Mouse (Mus musculus) neural tube, embryonic 15.5 days (tissue): ENCODE measurements around the gene Vmo1. TPM values are rescaled to one million over a fixed set of nuclear protein-coding genes. Genes with fewer than 3 reads are reported as not detected.
"Not testable (repeated sequence)": the region's sequence is repeated elsewhere in the genome, so short reads cannot be mapped to it uniquely, and the experiment has no call there.

Experiments used
- ATAC-seq: fragments of 200-750 bp; cut with Nextera tagmentation; 2 replicates; pipeline ENCODE4 v1.8.0; 2017; ENCODE audit warnings: mild to moderate bottlenecking, moderate TSS enrichment, moderate library complexity; ENCODE audit not compliant: low FRiP score
- H3K27ac ChIP-seq: fragments of 300-500 bp; sonication (generic); replicated peaks from 2 replicates; pipeline ENCODE4 v1.5.1; 2015; ENCODE audit warnings: mild to moderate bottlenecking, inconsistent platforms
- H3K27me3 ChIP-seq: fragments of 300-500 bp; sonication (generic); replicated peaks from 2 replicates; pipeline ENCODE4 v1.6.1; 2015; ENCODE audit warnings: inconsistent platforms
- H3K36me3 ChIP-seq: fragments of 300-500 bp; sonication (generic); 2 replicates; pipeline ENCODE4 v1.6.1; 2015; ENCODE audit warnings: inconsistent platforms
- H3K4me1 ChIP-seq: fragments of 300-500 bp; sonication (generic); 2 replicates; pipeline ENCODE4 v1.6.1; 2015; ENCODE audit warnings: inconsistent platforms
- H3K4me2 ChIP-seq: fragments of 300-500 bp; sonication (generic); 2 replicates; pipeline ENCODE4 v1.6.1; 2015; ENCODE audit warnings: inconsistent platforms, mild to moderate bottlenecking, moderate library complexity
- H3K4me3 ChIP-seq: fragments of 300-500 bp; sonication (generic); replicated peaks from 2 replicates; pipeline ENCODE4 v1.5.1; 2015; ENCODE audit warnings: mild to moderate bottlenecking, inconsistent platforms
- H3K9ac ChIP-seq: fragments of 300-500 bp; sonication (generic); replicated peaks from 2 replicates; pipeline ENCODE4 v1.6.1; 2015; ENCODE audit warnings: mild to moderate bottlenecking, inconsistent platforms
- H3K9me3 ChIP-seq: fragments of 300-500 bp; sonication (generic); replicated peaks from 2 replicates; pipeline ENCODE4 v1.6.1; 2016; ENCODE audit warnings: inconsistent platforms
- WGBS: fragments of 180-500 bp; shearing (Covaris S2); methylation state at CpG from one replicate; pipeline ENCODE4 v1.1.7; 2015; ENCODE audit warnings: mixed read lengths; 5-methylcytosine and 5-hydroxymethylcytosine counted together
- polyA plus RNA-seq: library from polyadenylated mRNA; unstranded; fragments of >200 nt; fragmentation: Nextera tagmentation; extraction: Ambion mirVana; gene quantifications from 2 replicates; pipeline ENCODE4 v1.2.1, GENCODE M21; 2015

Gene Vmo1
- polyA plus RNA-seq, 1 experiment from 2014 or later: 0.32 TPM

- Histone ChIP-seq H3K4me1 (no peaks in the 10 kb centered on the region), H3K36me3 (no peaks in the 10 kb centered on the region), H3K9ac (no peak overlapping the region), H3K9me3 (no peaks in the 10 kb centered on the region), H3K4me3 (no peak overlapping the region), H3K27ac (no peak overlapping the region), H3K4me2 (no peak overlapping the region), H3K27me3 (0 out of 2 replicates have a peak, but pooled peaks cover 6% of the 10 kb centered on the region)
- 85% methylated on average over 3 of the region's 3 CpGs for WGBS
- no peak for ATAC-seq
Measured at GRCm38 (mm10) chr11:70502018-70502417, 12.4 kb downstream of the Vmo1 start.

DNA sequence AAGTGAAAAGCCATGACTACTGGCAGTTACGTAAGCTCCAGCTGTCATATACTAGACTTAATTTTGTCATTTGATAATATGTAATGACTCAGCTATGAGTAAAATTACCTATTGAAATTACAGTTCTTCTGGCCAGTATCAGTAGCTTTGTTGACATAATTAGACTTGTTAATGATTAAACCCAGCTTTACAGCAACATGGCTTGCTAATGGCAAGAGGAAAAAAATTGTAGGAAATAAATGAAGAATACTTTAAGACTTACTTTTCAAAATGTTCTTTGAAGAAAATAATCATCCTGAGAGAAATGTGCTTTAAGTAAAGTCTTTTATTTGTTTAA, 14.0 kb downstream of the Vmo1 start:
- Histone ChIP-seq H3K4me1 (no peaks in the 10 kb centered on the region), H3K27ac (no peak overlapping the region), H3K36me3 (no peaks in the 10 kb centered on the region), H3K9me3 (no peaks in the 10 kb centered on the region), H3K4me3 (no peak overlapping the region), H3K27me3 (0 out of 2 replicates have a peak, but pooled peaks cover 6% of the 10 kb centered on the region), H3K9ac (no peak overlapping the region), H3K4me2 (no peak overlapping the region)
- ATAC-seq: no peak
- WGBS: 92% methylated on average over 1 of the region's 1 CpGs

- no peak overlapping the region for H3K9ac ChIP-seq
- H3K27me3 ChIP-seq: 0 out of 2 replicates have a peak, but pooled peaks cover 2% of the 10 kb centered on the region
- no peaks in the 10 kb centered on the region for H3K4me1 ChIP-seq
- H3K4me2 ChIP-seq: no peak overlapping the region
- no peak overlapping the region for H3K27ac ChIP-seq
- no peak for ATAC-seq
- no peaks in the 10 kb centered on the region for H3K36me3 ChIP-seq
- H3K4me3 ChIP-seq: no peak overlapping the region
- 73% methylated on average over 14 of the region's 14 CpGs for WGBS
- H3K9me3 ChIP-seq: no peaks in the 10 kb centered on the region
Measured at GRCm38 (mm10) chr11:70499566-70500475, 14.6 kb downstream of the Vmo1 start.

- no peak for ATAC-seq
- H3K27me3 ChIP-seq: no peaks in the 10 kb centered on the region
- H3K4me2 ChIP-seq: no peak overlapping the region
- H3K27ac ChIP-seq: no peak overlapping the region
- WGBS: 86% methylated on average over 6 of the region's 6 CpGs
- no peak overlapping the region for H3K4me3 ChIP-seq
- no peak overlapping the region for H3K9ac ChIP-seq
- no peaks in the 10 kb centered on the region for H3K9me3 ChIP-seq
- H3K36me3 ChIP-seq: no peaks in the 10 kb centered on the region
- H3K4me1 ChIP-seq: no peaks in the 10 kb centered on the region
Measured at GRCm38 (mm10) chr11:70489684-70490083, 24.7 kb downstream of the Vmo1 start.

GRCm38 (mm10) chr11:70489138-70489537, 25.3 kb downstream of the Vmo1 start:
- H3K4me1 ChIP-seq: no peaks in the 10 kb centered on the region
- no peak overlapping the region for H3K4me3 ChIP-seq
- no peak for ATAC-seq
- no peak overlapping the region for H3K4me2 ChIP-seq
- H3K9me3 ChIP-seq: no peaks in the 10 kb centered on the region
- no peaks in the 10 kb centered on the region for H3K27me3 ChIP-seq
- H3K27ac ChIP-seq: no peak overlapping the region
- H3K36me3 ChIP-seq: no peaks in the 10 kb centered on the region
- WGBS: 91% methylated on average over 3 of the region's 3 CpGs
- no peak overlapping the region for H3K9ac ChIP-seq

GRCm38 (mm10) chr11:70487816-70488215, 26.6 kb downstream of the Vmo1 start:
- H3K9me3 ChIP-seq: no peaks in the 10 kb centered on the region
- H3K4me2 ChIP-seq: no peak overlapping the region
- no peaks in the 10 kb centered on the region for H3K36me3 ChIP-seq
- no peak overlapping the region for H3K9ac ChIP-seq
- no peaks in the 10 kb centered on the region for H3K4me1 ChIP-seq
- no peak overlapping the region for H3K4me3 ChIP-seq
- no peak overlapping the region for H3K27ac ChIP-seq
- no peak for ATAC-seq
- 38% methylated on average over 4 of the region's 4 CpGs for WGBS
- no peaks in the 10 kb centered on the region for H3K27me3 ChIP-seq

DNA sequence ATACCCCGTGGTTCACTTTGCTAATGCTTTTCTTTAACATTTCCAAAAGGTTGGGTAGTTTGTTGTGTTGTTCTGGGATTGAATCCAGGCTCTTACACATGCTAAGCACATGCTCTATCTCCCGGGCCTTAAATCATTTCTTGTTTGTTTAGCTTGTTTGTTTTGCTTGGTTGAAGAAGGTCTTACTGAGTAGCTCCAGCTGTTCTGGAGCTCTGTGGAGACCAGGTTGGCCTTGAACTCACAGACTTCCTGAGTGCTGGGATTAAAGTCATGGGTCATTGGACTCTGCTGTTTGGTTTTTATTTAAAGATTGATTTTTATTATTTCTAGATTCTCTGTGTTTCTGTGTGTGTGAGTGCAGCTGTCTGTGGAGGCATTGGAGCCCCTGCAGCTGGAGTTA, 28.9 kb downstream of the Vmo1 start:
- H3K9me3 ChIP-seq: no peaks in the 10 kb centered on the region
- no peak overlapping the region for H3K27ac ChIP-seq
- ATAC-seq: no peak
- H3K9ac ChIP-seq: no peak overlapping the region
- WGBS: 77% methylated on average over 2 of the region's 2 CpGs
- no peak overlapping the region for H3K4me2 ChIP-seq
- no peaks in the 10 kb centered on the region for H3K36me3 ChIP-seq
- H3K27me3 ChIP-seq: no peaks in the 10 kb centered on the region
- H3K4me3 ChIP-seq: no peak overlapping the region
- H3K4me1 ChIP-seq: no peaks in the 10 kb centered on the region

DNA sequence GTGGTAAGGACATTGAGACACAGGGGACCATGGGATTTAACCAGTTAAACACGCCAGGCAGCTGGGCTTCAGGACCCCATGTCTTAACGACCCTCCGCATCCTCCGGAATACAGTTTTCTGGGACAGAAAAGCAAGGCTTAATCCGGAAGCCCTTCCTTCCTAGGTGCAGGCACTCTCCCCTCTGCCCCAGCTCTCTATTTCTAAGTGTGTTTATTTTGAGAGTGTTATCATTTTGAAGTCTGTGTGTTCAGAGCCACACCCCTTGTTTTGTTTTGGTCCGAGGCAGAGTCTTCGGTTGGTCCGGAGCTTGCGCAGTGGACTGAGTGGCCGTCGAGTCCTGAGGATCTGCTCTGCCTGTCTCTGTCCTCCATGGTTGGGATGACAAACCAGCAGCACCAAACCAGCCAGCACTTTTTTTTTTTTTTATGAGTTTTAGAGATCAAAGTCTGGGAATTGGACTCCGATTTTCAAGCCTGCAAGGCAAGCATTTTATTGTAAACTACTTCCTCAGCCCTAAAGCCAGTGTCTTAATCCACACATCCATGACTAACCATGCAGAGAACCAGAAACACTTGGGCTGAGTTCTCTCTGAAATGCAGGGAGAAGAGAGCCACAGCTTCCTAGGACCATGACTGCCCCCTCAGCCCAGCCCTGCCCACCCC, 39.4 kb downstream of the Vmo1 start:
- no peak overlapping the region for H3K27ac ChIP-seq
- H3K4me1 ChIP-seq: no peaks in the 10 kb centered on the region
- no peak for ATAC-seq
- no peak overlapping the region for H3K9ac ChIP-seq
- H3K4me3 ChIP-seq: no peak overlapping the region
- H3K9me3 ChIP-seq: no peaks in the 10 kb centered on the region
- H3K27me3 ChIP-seq: no peaks in the 10 kb centered on the region
- H3K36me3 ChIP-seq: no peaks in the 10 kb centered on the region
- H3K4me2 ChIP-seq: no peak overlapping the region
- 83% methylated on average over 12 of the region's 12 CpGs for WGBS

- not testable (repeated sequence) for H3K4me3 ChIP-seq, H3K27me3 ChIP-seq, H3K27ac ChIP-seq, H3K4me2 ChIP-seq, ATAC-seq, H3K9ac ChIP-seq, H3K4me1 ChIP-seq, H3K36me3 ChIP-seq, H3K9me3 ChIP-seq
- WGBS: 93% methylated on average over 5 of the region's 5 CpGs
Measured at GRCm38 (mm10) chr11:70473291-70473690, 41.1 kb downstream of the Vmo1 start.

- H3K4me3 ChIP-seq: no peak overlapping the region
- H3K9ac ChIP-seq: no peak overlapping the region
- H3K4me2 ChIP-seq: no peak overlapping the region
- no peaks in the 10 kb centered on the region for H3K9me3 ChIP-seq
- ATAC-seq: no peak
- H3K4me1 ChIP-seq: no peaks in the 10 kb centered on the region
- H3K27me3 ChIP-seq: no peaks in the 10 kb centered on the region
- H3K27ac ChIP-seq: no peak overlapping the region
- H3K36me3 ChIP-seq: no peaks in the 10 kb centered on the region
Measured at GRCm38 (mm10) chr11:70472716-70473115, 41.7 kb downstream of the Vmo1 start.

- Histone ChIP-seq H3K4me1 (peaks cover 10% of the 10 kb centered on the region), H3K27me3 (peaks cover 17% of the 10 kb centered on the region), H3K4me2 (no peak overlapping the region), H3K27ac (no peak overlapping the region), H3K9ac (no peak overlapping the region), H3K36me3 (no peaks in the 10 kb centered on the region), H3K4me3 (no peak overlapping the region), H3K9me3 (no peaks in the 10 kb centered on the region)
- WGBS: 90% methylated on average over 3 of the region's 3 CpGs
- ATAC-seq: no peak
Measured at GRCm38 (mm10) chr11:70469764-70470163, 44.7 kb downstream of the Vmo1 start.
